Mouse (Mus musculus): ENCODE data around the gene Psapl1. TPM values are rescaled to one million over a fixed set of nuclear protein-coding genes. Genes with fewer than 3 reads are reported as not detected.

Psapl1 gene
- total and polyA plus RNA-seq, 3 experiments, result not detected

DNA sequence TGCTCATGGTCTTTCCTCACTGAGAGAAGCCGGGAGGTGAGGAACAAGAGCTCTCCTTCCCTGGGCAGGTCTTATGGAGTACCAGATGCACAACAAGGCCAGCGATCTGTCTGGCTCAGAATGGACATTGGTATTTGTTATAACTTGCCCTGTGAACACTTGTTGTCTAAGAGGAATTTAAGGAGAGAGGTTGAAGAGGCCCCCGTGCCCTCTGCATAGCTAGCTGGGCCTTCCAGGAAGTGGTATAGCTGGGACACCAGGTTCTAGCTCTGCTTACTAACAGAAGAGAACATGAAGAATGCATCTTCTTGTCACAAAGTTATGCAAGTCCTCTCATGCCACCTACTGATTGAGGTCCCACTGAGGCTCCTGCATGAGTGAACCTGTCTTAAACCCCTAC lies 44.2 kb downstream of the Psapl1 start (continued):
- TF ChIP-seq ZNF384 (IDR thresholded peaks at IDR 0.05; ENCODE audit: low read depth, low read length), result no peak
- no peak for TF ChIP-seq CTCF (IDR thresholded peaks at IDR 0.05 in 2 of 3, conservative IDR thresholded peaks at IDR 0.05 in 1 of 3; ENCODE audit: control insufficient read depth in 1 of 3, insufficient read depth in 1 of 3, low read depth in 2 of 3, low read length in 3 of 3, poor library complexity in 1 of 3, severe bottlenecking in 1 of 3)
- no peak for TF ChIP-seq TCF12 (IDR thresholded peaks at IDR 0.05; ENCODE audit: low read depth, low read length)

DNA sequence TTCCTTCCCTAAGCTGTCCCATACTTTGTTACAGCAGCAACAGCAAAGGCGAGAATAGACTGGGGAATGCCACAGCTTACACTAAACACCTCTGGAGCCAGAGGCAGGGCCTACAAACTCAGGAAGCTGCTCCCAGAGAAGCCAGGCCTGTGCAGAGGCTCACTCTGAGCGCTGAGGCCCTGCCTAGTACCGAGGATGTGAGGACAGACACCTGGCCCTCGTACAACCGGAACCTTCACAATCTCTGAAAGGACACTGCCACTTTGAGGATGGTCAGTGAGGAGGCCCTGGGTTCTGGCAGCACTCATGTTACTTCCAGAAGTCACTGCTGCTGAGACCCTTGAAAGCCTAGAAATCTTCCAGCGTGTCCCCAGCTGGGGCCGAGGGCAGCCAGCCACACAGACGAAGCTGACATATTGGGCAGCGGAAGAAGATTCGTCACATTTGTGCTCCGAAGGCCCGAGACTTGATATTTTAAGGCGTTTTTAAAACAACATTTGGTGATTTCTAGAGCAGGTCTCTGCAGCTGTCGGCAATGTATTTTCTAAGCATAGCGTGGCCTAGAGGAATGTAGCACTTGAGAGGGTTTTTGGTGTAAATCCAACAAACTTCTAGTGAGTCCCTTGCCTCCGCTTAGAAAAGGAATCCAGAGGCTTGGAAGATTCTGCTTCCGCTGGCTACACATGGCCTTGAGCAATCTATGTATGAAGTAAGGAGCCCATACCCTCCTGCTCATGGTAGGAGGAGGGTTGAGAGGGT lies 49.1 kb downstream of the Psapl1 start:
- Histone ChIP-seq H3K9ac (ENCODE audit: control insufficient read depth, low read depth, low read length, poor library complexity, severe bottlenecking) (no peak overlapping the region), H3K4me1 (ENCODE audit: control insufficient read depth in 1 of 2, insufficient read depth in 2 of 2, low read length in 2 of 2) (no peaks in the 10 kb centered on the region), H3K4me3 (ENCODE audit: control insufficient read depth in 1 of 2, insufficient read depth in 1 of 2, low read depth in 2 of 2, low read length in 2 of 2) (no peak overlapping the region), H3K79me2 (ENCODE audit: control insufficient read depth, insufficient read depth, low read length, poor library complexity) (no peaks in the 10 kb centered on the region), H3K9me3 (replicated peaks; ENCODE audit: insufficient read depth, low read length) (no peaks in the 10 kb centered on the region), H3K27me3 (ENCODE audit: control insufficient read depth in 1 of 2, insufficient read depth in 2 of 2, low read length in 2 of 2) (no peaks in the 10 kb centered on the region), H3K36me3 (ENCODE audit: control insufficient read depth in 1 of 2, insufficient read depth in 2 of 2, low read length in 2 of 2) (no peaks in the 10 kb centered on the region), H3K27ac (ENCODE audit: control insufficient read depth, low read depth, low read length) (no peak overlapping the region)
- no peak for TF ChIP-seq POLR2A (IDR thresholded peaks at IDR 0.05; ENCODE audit: control insufficient read depth in 1 of 2, insufficient read depth in 1 of 2, low read depth in 1 of 2, low read length in 2 of 2, poor library complexity in 1 of 2)
- TF ChIP-seq ZC3H11A (IDR thresholded peaks at IDR 0.05; ENCODE audit: low read depth, low read length), result no peak
- TF ChIP-seq ELF1 (IDR thresholded peaks at IDR 0.05; ENCODE audit: low read depth, low read length), result no peak
- TF ChIP-seq MEF2A (IDR thresholded peaks at IDR 0.05; ENCODE audit: extremely low read depth, insufficient replicate concordance, low read depth, low read length, poor library complexity, severe bottlenecking), result no peak
- no peak for TF ChIP-seq GABPA (IDR thresholded peaks at IDR 0.05; ENCODE audit: low read depth, low read length)
- no peak for DNase-seq (ENCODE audit: low read depth, low spot score)

DNA sequence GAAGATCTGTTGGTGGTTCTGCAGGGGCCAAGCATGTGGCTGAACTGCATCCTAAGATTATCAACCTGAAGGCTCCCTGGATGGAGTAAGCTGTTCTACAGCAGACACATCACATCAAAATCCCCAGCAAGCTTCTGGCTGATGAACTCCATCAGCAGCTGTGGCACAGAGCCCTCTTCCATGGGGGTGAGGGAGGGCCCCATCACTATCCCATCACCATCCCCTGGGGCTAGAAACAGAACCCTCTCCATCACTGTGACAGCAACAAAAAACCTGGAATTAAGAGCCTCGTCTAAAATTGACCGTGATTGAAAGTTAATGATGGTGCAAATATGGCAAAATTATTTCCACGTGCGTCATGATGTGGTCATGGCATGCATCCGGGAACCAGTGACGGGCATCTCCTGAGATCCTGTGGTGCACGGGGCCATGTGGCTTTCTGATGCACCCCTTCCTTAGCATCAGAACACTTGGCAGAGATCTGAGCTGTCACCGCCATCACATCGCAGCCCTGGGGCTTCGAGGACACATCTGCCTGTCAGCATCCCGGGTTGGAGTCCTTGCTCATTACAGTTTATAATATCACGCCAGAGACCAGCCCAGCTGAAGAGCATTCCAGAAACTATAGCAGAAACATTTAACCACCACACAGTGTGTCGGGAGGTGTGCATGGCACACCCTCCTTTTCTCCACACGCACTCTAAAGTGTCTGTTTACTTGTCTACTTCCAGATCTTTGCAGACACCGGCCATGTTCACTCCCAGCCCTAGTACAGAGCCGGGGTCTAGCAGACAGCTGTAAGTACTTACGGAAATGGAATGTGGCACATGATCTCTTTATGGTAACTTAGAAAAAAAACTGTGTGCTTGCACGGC lies 51.1 kb downstream of the Psapl1 start:
- Histone ChIP-seq H3K79me2 (ENCODE audit: control insufficient read depth, insufficient read depth, low read length, poor library complexity) (no peaks in the 10 kb centered on the region), H3K9ac (ENCODE audit: control insufficient read depth, low read depth, low read length, poor library complexity, severe bottlenecking) (no peak overlapping the region), H3K4me1 (ENCODE audit: control insufficient read depth in 1 of 2, insufficient read depth in 2 of 2, low read length in 2 of 2) (no peaks in the 10 kb centered on the region), H3K36me3 (ENCODE audit: control insufficient read depth in 1 of 2, insufficient read depth in 2 of 2, low read length in 2 of 2) (no peaks in the 10 kb centered on the region), H3K27ac (ENCODE audit: control insufficient read depth, low read depth, low read length) (no peak overlapping the region), H3K9me3 (replicated peaks; ENCODE audit: insufficient read depth, low read length) (no peaks in the 10 kb centered on the region), H3K4me3 (ENCODE audit: control insufficient read depth in 1 of 2, insufficient read depth in 1 of 2, low read depth in 2 of 2, low read length in 2 of 2) (no peak overlapping the region), H3K27me3 (ENCODE audit: control insufficient read depth in 1 of 2, insufficient read depth in 2 of 2, low read length in 2 of 2) (no peaks in the 10 kb centered on the region)
- no peak for TF ChIP-seq MAFK (IDR thresholded peaks at IDR 0.05; ENCODE audit: borderline replicate concordance, low read depth, low read length)
- no peak for TF ChIP-seq RCOR1 (IDR thresholded peaks at IDR 0.05; ENCODE audit: low read depth, low read length)
- no peak for TF ChIP-seq RAD21 (IDR thresholded peaks at IDR 0.05; ENCODE audit: low read depth, low read length)
- no peak for TF ChIP-seq POLR2AphosphoS5 (IDR thresholded peaks at IDR 0.05; ENCODE audit: borderline replicate concordance, low read depth, low read length)
- no peak for TF ChIP-seq ZNF384 (IDR thresholded peaks at IDR 0.05; ENCODE audit: low read depth, low read length)
- no peak for TF ChIP-seq EP300 (IDR thresholded peaks at IDR 0.05; ENCODE audit: low read depth in 1 of 2, low read length in 2 of 2)
- no peak for TF ChIP-seq GATA1 (IDR thresholded peaks at IDR 0.05; ENCODE audit: low read depth, low read length)
- TF ChIP-seq ZKSCAN1 (IDR thresholded peaks at IDR 0.05; ENCODE audit: low read depth, low read length), result no peak
- no peak for TF ChIP-seq CTCF (IDR thresholded peaks at IDR 0.05 in 2 of 3, conservative IDR thresholded peaks at IDR 0.05 in 1 of 3; ENCODE audit: control insufficient read depth in 1 of 3, insufficient read depth in 1 of 3, low read depth in 2 of 3, low read length in 3 of 3, poor library complexity in 1 of 3, severe bottlenecking in 1 of 3)
- TF ChIP-seq ETS1 (IDR thresholded peaks at IDR 0.05; ENCODE audit: low read depth, low read length), result no peak
- TF ChIP-seq POLR2AphosphoS2 (IDR thresholded peaks at IDR 0.05; ENCODE audit: low read length), result no peak
- TF ChIP-seq ZC3H11A (IDR thresholded peaks at IDR 0.05; ENCODE audit: low read depth, low read length), result no peak
- no peak for TF ChIP-seq MXI1 (IDR thresholded peaks at IDR 0.05; ENCODE audit: low read depth, low read length)
- TF ChIP-seq UBTF (IDR thresholded peaks at IDR 0.05; ENCODE audit: borderline replicate concordance, insufficient read depth, low read depth, low read length), result no peak
- TF ChIP-seq ELF1 (IDR thresholded peaks at IDR 0.05; ENCODE audit: low read depth, low read length), result no peak
- TF ChIP-seq CHD2 (IDR thresholded peaks at IDR 0.05; ENCODE audit: low read length), result no peak
- no peak for TF ChIP-seq E2F4 (IDR thresholded peaks at IDR 0.05; ENCODE audit: borderline replicate concordance, low read depth, low read length)
- no peak for DNase-seq (ENCODE audit: low read depth, low spot score)
